Mouse (Mus musculus) regulatory T cell (primary cell): ENCODE measurements around the gene Phf21a.

Experiments used
- in situ Hi-C: fragments of 300-600 bp; cut with MboI, MseI; formaldehyde crosslinking; loops from one replicate; pipeline ENCODE4 v1.15.1; 2025; ENCODE audit warnings: high pct_unique_total_duplicates

Phf21a gene

DNA sequence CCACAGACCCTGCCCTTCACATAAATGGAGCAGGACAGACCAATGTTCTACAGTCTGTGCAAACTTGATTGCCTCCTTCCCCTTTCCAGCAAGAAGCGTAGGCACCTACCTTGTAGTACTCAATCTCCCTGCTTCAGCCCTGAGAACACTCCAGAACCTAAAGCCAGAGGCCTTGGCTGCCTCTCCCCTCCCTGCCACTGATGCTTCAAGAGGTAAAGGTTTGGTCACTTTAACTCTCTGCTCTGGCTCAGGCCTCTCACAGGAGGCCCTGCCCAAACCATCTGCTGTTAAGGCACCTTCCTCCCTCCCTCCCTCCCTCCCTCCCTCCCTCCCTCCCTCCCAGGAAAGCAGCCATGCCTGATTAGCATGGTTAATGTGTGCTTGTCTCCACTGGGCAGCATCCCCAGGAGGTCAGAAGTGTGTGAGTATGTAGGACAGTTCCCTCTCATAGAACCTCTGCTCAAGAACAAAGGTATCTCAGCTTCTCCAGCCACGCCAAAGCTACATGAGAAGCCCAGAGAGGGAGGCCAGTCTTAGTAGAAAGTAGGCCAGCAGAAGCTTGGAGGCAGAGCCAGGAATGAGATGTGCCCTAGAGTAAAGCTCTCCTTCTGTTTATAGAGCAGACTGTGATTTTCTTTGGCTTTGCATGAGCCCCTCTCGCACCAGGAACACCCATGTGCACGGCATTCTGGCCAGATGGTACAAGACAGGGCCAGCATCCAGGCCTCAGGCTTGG is 309.8 kb downstream of the Phf21a start:
- in situ Hi-C loops: no loop called here

DNA sequence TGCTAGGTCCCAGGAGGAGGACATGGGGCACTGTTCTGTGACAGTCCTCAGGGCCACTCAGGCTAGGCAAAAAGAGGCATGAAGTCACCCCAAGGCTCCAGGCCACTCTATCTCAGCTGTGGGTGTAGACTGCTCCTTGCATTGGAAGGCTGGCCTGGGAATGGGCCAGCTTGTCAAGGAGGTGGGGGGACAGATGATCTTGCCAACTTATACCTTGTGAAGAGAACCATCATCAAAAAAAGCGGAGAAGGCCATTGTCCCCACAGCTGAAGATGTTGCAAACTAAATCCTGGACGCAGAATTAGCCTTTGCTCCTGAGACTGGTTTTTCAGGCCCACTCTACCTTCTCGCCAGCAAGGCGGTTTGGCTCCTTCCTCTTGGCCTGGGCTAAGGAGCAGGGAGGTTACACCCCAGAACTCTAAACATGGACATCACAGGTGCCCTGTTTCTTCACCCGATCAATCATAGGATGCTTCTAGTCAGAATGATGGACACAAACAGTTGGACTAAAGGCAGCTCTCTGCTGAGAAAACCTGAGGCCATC is 310.9 kb downstream of the Phf21a start:
- in situ Hi-C loops: no loop called here

DNA sequence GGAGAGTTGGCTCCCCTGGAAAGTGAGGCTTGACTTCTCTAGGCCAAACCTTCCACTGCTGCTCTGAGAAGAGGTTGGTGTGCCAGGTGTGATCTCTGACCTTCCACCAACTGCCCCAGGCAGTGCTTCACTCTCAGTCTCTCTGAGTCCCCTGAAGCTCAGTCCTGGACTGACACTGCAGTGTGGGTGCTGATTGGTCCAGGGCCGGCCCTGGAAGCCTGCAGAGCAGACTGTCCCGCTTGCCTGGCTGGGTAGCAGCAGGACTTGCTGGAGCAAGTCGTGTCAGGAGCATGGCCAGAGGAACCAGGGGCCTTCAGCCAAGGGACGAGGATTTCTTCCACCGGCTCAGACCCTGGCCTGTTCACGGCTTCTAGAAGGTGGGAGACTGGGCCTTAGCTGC is 311.8 kb downstream of the Phf21a start:
- in situ Hi-C loops: no loop called here

DNA sequence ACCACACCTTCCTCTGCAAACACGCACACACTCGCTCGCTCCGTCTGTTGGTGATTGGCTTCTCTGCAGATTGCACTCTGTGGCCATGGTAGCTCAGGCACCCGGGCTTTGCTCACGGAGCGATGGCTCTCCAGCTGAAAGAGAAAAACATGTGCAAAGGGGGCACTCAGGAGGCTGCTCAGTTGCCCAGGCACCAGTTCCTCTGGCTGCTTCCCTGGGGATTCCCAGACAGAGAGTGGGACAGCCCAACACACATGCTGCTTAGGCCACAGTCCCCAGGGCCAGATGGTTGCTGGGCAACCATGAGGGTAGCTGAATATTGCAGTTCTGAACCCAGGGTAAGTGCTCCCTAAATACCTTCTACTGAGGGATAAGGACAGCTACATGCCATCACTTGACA is 312.8 kb downstream of the Phf21a start:
- in situ Hi-C loops: no loop called here

DNA sequence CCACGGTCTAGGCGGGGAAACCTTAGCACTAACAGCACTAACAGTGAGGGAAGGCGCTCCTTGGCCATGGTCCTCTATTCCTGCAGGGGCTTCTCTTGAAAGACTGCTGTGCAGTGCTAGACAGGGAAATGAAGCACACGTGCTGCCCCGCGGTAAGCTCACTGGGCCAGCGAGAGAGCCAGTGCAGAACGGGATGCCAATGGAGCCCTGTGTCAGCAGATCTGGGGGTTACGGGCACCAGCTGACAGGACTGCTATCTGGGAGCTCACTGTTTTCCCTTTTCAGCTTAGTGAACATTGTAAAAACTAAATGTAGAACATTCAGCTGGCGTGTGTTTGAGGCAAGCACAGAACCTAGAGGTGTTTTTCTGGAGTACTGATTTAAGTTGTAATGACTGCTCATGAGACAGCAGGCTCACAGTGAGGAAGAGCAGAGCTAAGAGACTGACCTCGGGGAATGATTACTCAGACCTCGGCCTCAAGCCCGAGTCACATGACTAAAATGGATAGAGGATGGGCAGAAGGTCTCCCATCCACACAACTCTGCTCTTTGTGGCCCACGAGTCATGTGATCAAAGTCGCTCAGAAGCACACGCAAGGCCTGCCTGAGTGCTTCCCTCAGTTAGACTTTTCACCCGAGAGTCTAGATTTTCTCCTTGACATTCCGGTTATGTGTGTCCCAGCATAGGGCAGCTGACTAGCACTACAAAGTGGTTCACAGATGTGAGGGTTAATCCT is 315.6 kb downstream of the Phf21a start:
- in situ Hi-C loops: no loop called here

DNA sequence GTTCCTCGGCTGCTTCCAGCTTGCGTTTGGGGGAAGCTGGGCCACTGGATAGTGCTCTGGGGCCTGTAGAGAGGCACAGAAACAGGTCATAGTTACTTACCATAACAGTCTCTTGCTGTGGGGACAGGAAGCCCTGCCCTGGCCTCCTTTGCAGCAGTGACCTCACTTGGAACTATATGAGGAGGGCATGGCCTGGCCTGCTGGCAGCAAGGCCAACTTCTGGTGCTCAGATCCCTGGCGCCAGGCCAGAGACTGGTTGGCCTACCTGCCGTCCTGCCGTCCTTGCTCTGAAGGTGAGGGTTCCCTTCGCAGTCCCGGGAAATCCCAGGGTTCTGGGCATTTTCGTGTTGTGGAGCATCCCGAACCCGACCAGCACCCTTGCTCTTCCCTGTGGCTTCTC is 318.8 kb downstream of the Phf21a start:
- in situ Hi-C loops: no loop called here
